Mouse (Mus musculus) T-helper 1 cell (primary cell): ENCODE results near the gene Nos1ap.

ENCODE experiments used
- in situ Hi-C: fragments of 300-600 bp; cut with MboI, MseI; formaldehyde crosslinking; loops from one replicate; pipeline ENCODE4 v1.15.1; 2025; ENCODE audit warnings: high pct_unique_total_duplicates

Gene Nos1ap

DNA sequence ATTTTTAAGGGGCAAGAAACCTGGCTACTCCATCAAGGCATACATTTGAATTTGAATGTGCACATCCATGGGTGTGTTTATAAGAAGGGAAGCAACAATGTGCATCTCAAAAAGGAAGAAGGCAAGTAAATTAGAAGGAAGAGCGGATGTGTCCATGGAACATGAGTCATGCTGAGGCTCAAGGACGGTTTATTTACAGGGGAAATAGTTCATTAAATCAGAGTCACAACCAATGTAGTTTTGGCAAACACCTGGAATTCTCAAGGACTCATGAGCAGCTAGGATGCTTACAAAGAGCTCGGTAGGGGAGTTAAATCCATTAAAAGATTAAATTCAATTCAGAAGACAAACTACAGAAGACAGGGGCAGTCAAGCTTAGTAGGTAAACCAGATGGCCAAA, 169.7 kb downstream of the Nos1ap start:
- in situ Hi-C loops: no loop called here

- in situ Hi-C loops: no loop called here
Observed at GRCm38 (mm10) chr1:170418131-170418530, 171.5 kb downstream of the Nos1ap start.

DNA sequence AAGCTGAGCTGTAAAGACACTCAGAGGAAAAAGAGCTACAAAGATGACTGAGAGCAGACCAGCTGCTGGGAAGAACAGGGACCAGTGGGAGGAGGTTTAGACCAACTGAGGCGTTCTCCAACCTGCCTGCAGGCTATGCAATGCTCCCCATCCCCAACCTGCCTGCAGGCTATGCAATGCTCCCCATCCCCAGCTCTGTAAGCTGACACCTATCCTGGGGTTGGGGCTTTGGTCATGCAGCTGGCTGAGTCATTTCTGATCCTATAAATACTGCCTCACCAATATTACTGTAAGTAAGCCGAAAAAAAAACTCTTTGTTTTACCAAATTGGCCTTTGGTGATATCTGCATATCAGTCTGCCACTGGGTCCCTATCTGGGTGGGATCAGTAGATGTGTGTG, 172.7 kb downstream of the Nos1ap start:
- in situ Hi-C loops: no loop called here

DNA sequence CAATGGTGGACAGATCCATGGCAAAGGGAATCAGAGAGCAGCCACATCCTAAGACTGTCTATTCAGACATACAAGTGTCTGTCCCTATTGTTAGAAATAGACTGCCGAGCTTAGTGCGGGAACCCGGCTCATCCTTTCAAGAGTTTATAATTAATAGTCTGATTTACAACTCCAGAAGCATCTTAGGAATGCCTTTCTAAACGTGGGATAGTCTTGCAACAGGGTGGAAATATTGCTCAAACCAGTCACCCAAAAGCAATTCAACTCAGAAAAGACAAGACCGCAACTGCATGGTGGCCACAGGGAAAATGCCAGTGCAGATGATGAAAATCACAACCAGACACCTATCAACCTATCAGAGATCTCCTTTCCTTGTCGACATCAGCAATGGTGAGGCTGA, 173.5 kb downstream of the Nos1ap start:
- in situ Hi-C loops: no loop called here

GRCm38 (mm10) chr1:170415395-170415794, 174.3 kb downstream of the Nos1ap start:
- in situ Hi-C loops: no loop called here

DNA sequence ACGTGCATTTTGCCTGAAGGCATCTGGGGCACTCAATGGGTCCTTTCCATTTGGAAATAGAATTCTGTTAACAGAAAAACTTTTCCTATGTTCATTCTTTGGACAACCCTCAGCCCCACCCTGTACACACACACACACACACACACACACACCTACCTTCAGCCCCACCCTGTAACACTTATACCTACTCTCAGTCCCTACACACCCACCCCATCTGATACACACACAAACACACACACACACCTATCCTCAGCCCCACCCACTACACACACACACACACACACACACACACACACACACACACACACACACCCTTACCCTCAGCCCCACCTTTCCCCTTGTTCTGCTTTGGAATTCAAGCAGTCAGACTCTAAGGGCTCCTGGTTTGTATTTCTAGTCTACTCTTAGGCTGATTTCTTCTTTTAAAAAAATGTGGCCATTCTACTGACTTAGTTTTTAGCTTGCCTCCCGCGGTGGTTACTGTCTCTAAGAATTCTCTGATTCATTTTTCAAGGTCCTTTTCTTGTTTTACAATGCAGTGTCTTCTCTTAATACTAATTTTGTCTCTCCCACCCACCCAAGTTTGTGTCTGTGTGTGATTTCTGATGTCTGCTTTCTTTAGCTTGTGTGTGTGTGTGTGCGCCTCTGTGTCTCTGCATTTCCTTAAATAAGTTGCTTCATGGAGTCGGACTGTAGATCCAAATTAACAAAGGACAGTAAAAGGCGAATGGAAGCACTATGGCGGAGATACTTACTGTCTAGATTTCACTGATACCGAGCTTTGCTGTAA, 179.1 kb downstream of the Nos1ap start:
- in situ Hi-C loops: no loop called here

DNA sequence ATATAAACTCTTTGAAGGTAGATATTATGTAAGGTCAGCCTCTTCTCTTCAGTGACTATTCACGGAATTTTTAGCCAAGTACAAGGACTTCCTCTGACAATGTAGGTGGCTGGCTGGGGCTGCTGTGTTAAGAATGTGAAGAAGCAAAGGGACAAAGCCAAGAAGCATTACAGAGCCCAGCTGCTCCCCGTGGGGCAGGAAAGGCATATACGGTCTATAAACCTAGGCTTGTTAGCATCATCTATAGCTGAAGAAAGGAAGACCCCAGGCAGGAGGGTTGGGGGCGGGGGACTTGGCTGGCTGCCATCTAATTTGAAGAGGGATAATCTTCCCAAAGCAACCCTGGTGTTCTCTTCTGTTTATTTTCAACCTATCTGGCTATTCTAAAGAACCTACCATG, 180.6 kb downstream of the Nos1ap start:
- in situ Hi-C loops: no loop called here

DNA sequence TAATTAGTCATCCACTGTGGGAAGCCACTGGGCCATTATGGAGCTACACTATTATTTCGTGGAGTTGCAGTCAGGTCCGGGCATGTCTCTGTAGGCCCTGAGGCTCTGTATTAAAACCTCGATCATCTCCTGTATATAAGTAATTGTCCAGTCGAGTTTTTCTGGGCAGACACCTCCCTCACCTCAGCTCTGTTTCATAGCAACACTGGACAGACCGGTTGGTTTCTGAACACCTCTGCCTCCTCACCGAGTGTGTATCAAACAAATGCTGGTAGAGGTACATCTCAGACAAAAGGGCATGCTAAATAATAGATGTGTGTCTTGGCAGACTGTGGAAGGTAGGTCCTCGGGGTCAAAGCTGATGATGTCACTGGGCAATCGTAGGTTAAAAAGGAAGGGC, 182.7 kb downstream of the Nos1ap start:
- in situ Hi-C loops: no loop called here

DNA sequence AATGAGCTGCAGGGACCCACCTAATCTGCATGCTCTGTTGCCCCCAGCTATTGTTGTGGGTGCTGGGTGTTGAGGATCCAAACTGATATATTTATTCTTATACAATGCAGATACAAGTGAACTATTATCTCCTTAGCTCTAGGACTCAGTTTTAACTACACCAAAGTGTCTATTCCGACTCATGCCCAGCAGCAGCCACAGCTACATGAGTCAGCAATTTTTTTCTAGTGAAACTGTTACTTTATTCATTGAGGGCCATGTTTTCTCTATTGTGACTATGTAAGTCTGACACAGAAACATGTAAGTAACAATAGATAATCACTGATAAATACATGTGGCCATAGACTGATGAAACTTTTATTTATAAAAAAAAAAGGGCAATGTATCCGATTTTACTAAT, 184.5 kb downstream of the Nos1ap start:
- in situ Hi-C loops: no loop called here

DNA sequence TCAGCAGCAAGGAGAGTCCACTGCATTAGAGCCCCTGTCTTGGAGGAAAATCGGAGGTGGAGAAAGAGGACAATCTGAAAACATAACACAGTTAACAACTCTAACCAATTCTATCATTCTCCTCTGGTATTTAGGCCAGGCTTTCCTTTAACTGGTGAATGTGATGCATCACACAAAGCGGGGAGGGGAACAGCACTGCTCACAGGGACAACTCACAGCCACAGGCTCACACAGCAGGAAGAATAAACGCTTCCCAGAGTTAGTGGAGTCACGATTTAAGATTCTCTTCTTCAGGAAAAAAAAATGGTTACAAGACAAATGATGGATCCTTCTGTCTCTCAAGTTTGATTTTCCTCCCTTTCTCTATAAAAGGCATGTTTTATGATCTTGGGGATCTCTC, 187.0 kb downstream of the Nos1ap start:
- in situ Hi-C loops: loop anchor here (5.0 kb wide), 1 partner anchor 90 kb away; no protein-coding TSS in a partner anchor

DNA sequence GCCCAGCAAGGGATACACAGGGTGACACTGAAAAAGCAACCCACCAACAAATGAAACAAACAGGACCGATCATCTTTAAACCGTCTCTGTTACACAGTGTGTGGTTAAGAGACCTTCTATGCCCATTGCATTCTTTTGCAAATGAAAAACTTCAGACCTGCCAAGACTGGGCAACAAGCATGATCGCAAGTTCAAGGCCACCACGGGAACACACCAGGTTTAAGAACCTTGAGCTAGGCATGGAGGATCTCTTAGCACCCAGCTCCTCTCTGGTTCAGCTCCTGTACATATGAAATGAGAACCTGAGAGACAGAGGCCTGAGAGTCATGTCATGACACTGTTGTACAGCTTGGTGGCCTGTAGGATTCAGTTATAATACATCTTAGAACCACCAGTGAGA, 190.8 kb downstream of the Nos1ap start:
- in situ Hi-C loops: no loop called here

GRCm38 (mm10) chr1:170395101-170395500, 194.6 kb downstream of the Nos1ap start:
- in situ Hi-C loops: no loop called here

GRCm38 (mm10) chr1:170394641-170395040, 195.0 kb downstream of the Nos1ap start:
- in situ Hi-C loops: no loop called here

- in situ Hi-C loops: no loop called here
Observed at GRCm38 (mm10) chr1:170392771-170393728, 196.6 kb downstream of the Nos1ap start.

- in situ Hi-C loops: no loop called here
Observed at GRCm38 (mm10) chr1:170387180-170387912, 202.3 kb downstream of the Nos1ap start.

DNA sequence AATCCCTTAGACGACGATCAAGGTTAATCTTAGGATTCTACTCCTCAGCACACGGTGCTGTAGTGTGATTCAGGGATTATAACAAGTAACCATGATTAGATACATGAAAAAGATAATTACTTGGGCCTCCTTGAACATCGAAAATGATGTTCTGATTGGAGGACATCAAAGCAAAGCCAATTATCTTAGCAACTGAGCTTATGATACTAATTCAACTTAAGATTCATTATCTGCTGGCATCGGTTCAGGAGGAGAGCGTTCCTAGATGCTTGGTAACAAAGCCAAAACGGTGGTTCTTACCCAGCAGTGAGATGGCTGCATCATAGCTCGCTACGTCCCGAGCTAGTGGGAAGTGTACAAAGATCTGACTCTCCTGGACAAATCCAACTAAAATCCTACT, 204.2 kb downstream of the Nos1ap start:
- in situ Hi-C loops: no loop called here

DNA sequence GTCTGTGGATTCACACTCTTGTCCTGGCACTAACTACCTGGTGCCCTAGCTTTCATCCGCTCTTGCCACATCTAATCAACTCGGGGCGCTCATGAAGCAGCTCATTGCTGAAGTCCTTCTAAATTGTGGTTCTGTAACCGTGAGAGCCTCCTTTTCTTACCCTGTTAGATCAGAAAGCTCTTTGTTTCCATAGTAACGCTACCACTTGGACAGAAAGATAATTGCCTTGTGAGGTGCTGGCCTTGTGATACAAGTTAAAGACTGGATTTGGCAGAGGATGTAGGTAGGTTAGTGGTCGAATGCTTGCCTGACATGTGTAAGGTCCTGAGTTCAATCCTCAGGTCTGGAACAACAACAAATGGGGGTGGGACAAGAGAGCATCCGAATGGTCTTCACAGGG, 206.1 kb downstream of the Nos1ap start:
- in situ Hi-C loops: no loop called here

DNA sequence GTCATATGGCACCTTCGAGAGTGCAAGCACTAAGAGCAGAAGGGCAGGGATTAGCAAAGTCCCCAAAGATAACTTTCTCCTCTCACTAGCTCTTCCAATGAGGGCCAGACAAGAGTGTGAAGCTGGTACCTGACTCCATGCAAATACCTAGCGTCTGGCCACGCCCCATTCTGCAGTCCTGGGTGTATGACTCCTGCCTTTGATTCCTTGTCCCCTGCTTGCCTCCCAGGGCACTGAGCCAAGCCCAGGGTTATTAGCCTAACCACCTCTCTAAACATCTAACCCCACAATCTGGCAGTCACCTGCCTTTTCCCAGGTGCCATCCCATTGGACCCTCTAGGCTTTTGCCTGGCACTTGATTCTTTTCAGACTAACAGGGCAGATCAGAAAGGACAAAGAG, 208.2 kb downstream of the Nos1ap start:
- in situ Hi-C loops: no loop called here

GRCm38 (mm10) chr1:170380505-170380904, 209.2 kb downstream of the Nos1ap start:
- in situ Hi-C loops: no loop called here

GRCm38 (mm10) chr1:170375721-170376120, 213.9 kb downstream of the Nos1ap start:
- in situ Hi-C loops: no loop called here

DNA sequence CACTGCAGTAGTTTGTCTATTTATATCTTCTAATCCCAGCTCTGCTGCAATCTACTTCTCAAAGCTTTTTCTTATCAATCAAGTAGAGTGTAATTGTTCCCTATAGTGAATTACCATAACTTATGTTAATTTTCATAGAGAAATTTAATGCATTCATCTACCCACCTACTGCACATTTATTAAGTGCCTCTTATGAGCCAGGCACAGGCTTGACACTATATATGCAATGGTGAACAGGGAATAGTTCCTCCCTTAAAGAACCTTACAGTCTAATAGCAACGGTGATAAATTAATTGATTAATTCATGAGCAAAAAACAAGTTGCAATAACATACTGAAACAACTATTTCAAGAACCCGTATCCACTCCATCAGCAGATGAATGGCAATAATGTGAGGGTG, 215.9 kb downstream of the Nos1ap start:
- in situ Hi-C loops: no loop called here

DNA sequence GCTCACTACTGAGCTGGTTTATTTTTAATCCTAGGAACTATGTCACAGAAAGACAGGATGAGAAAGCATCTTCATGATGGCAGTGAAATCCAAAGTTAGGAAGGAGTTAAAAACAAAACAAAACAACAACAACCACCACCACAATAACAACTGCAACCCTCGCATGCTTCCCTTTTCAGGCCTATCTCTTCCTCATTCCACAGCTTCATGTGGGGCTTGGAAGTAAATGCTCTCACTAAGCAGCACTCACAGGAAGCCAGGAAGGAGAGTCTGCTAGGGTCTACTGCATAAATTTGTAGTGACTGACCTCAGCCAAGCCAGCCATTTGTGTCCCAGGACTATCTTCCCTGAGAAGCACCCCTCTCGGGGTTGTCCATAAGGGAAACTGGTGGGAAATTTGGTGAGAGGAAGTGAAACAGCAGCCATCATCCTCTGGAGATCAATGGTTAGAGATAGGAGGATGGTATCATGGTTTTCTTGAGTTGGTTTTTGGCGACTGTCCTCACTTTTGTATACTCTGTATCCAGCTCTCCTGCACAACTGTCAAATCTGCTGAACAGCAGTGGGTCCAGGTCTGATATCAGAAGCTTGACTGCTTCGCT, 218.4 kb downstream of the Nos1ap start:
- in situ Hi-C loops: no loop called here
